Mouse (Mus musculus): Measurements from ENCODE around the gene BC025920.

BC025920 gene

GRCm38 (mm10) chr10:81574081-81575056, 31.7 kb upstream of the BC025920 start, which contains the start of gene Tle2:
Gene Tle2, plus strand, starts transcription at chr10:81574561.
- DNase-seq, result peak; percentile 49 to 53

- peak; percentile 61 to 70 for DNase-seq
Measured at GRCm38 (mm10) chr10:81575208-81575631, 30.9 kb upstream of the BC025920 start.

- DNase-seq, result peak in 1 of 2 experiments; percentile 51
Measured at GRCm38 (mm10) chr10:81575695-81576094, 30.4 kb upstream of the BC025920 start.

- DNase-seq, result peak in 1 of 2 experiments; percentile 46
Measured at GRCm38 (mm10) chr10:81579967-81580366, 26.1 kb upstream of the BC025920 start.

- DNase-seq, result no peak
Measured at GRCm38 (mm10) chr10:81580441-81581070, 25.5 kb upstream of the BC025920 start.

- no peak for DNase-seq
Measured at GRCm38 (mm10) chr10:81583347-81583746, 22.7 kb upstream of the BC025920 start.

GRCm38 (mm10) chr10:81588739-81589138, 17.3 kb upstream of the BC025920 start:
- DNase-seq, result no peak

- no peak for DNase-seq
Measured at GRCm38 (mm10) chr10:81591846-81592245, 14.2 kb upstream of the BC025920 start.

GRCm38 (mm10) chr10:81592631-81593030, 13.4 kb upstream of the BC025920 start:
- DNase-seq, result no peak

GRCm38 (mm10) chr10:81593223-81593622, 12.8 kb upstream of the BC025920 start:
- DNase-seq, result no peak

GRCm38 (mm10) chr10:81593935-81594334, 12.1 kb upstream of the BC025920 start:
- peak; percentile 60 to 67 for DNase-seq

- no peak for DNase-seq
Measured at GRCm38 (mm10) chr10:81595599-81595998, 10.5 kb upstream of the BC025920 start.

- no peak for DNase-seq
Measured at GRCm38 (mm10) chr10:81596611-81597010, 9.5 kb upstream of the BC025920 start.

GRCm38 (mm10) chr10:81597137-81597950, 8.7 kb upstream of the BC025920 start:
- no peak for DNase-seq

- no peak for DNase-seq
Measured at GRCm38 (mm10) chr10:81598342-81598741, 7.7 kb upstream of the BC025920 start.

- DNase-seq, result no peak
Measured at GRCm38 (mm10) chr10:81598871-81599270, 7.2 kb upstream of the BC025920 start.

GRCm38 (mm10) chr10:81599630-81600029, 6.4 kb upstream of the BC025920 start:
- no peak for DNase-seq

GRCm38 (mm10) chr10:81600096-81600495, 6.0 kb upstream of the BC025920 start:
- no peak for DNase-seq

GRCm38 (mm10) chr10:81600738-81601203, 5.3 kb upstream of the BC025920 start, which contains the start of gene Tle6:
Gene Tle6, minus strand, starts transcription at chr10:81601073.
- DNase-seq, result peak; percentile 95 to 96

- no peak for DNase-seq
Measured at GRCm38 (mm10) chr10:81601396-81601905, 4.6 kb upstream of the BC025920 start.

- peak; percentile 37 to 62 for DNase-seq
Measured at GRCm38 (mm10) chr10:81602741-81603151, 3.3 kb upstream of the BC025920 start.
